Mouse (Mus musculus): ENCODE measurements around the gene Gm10065. TPM values are rescaled to one million over a fixed set of nuclear protein-coding genes. Genes with fewer than 3 reads are reported as not detected.
"Not testable (repeated sequence)": the region's sequence is repeated elsewhere in the genome, so short reads cannot be mapped to it uniquely, and the experiment has no call there.

Gene Gm10065
- polyA plus RNA-seq, 1 experiment from 2014 or later: not detected

DNA sequence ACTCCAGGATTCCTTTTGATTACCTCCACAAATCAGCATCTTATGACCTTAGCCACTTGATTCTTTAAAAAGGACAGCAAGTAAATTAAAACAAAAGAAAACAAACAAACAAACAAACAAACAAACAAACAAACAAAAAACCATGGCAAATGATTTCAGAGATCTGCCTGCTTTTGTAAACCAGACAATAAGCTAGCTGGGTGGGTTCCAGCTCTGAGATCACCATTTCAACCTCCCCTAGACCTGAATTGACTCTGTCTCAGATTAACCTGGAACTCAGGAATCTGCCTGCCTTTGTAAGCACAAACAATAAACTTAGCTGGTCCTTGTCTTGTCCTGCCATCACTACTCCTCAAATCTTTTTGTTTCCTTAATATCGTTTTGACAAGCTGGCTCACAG lies 7.6 kb upstream of the Gm10065 start:
- H3K9ac ChIP-seq (ENCODE audit: low read depth, low read length): no peak overlapping the region
- no peak for TF ChIP-seq CTCF (IDR thresholded peaks at IDR 0.05; ENCODE audit: low read depth)
- H3K27me3 ChIP-seq (ENCODE audit: insufficient read depth, low read length): no peaks in the 10 kb centered on the region
- WGBS: 88% methylated on average over 1 of the region's 1 CpGs
- H3K27ac ChIP-seq: no peak overlapping the region
- no peak overlapping the region for H3K4me3 ChIP-seq (replicated peaks; ENCODE audit: low read depth, low read length)
- no peaks in the 10 kb centered on the region for H3K36me3 ChIP-seq (ENCODE audit: insufficient read depth, low read length)
- DNase-seq (ENCODE audit: low spot score): no peak
- no peaks in the 10 kb centered on the region for H3K4me1 ChIP-seq (replicated peaks; ENCODE audit: insufficient read depth, low read length)
- no peak overlapping the region for H3K4me2 ChIP-seq (ENCODE audit: low read length)
- no peaks in the 10 kb centered on the region for H3K9me3 ChIP-seq (replicated peaks; ENCODE audit: low read length)
- no peak for ATAC-seq (replicated peaks; ENCODE audit: low FRiP score, low read depth)

- TF ChIP-seq CTCF (IDR thresholded peaks at IDR 0.05; ENCODE audit: low read depth): no peak
- Histone ChIP-seq H3K27me3 (ENCODE audit: insufficient read depth, low read length) (no peaks in the 10 kb centered on the region), H3K9me3 (replicated peaks; ENCODE audit: low read length) (no peaks in the 10 kb centered on the region), H3K27ac (no peak overlapping the region), H3K36me3 (ENCODE audit: insufficient read depth, low read length) (no peaks in the 10 kb centered on the region), H3K4me3 (replicated peaks; ENCODE audit: low read depth, low read length) (no peak overlapping the region), H3K4me2 (ENCODE audit: low read length) (no peak overlapping the region), H3K9ac (ENCODE audit: low read depth, low read length) (no peak overlapping the region), H3K4me1 (replicated peaks; ENCODE audit: insufficient read depth, low read length) (no peaks in the 10 kb centered on the region)
- DNase-seq (ENCODE audit: low spot score): no peak
- ATAC-seq (replicated peaks; ENCODE audit: low FRiP score, low read depth): no peak
- WGBS: 42% methylated on average over 4 of the region's 4 CpGs
Observed at GRCm38 (mm10) chr13:21472427-21472826, 6.8 kb downstream of the Gm10065 start.

- H3K27ac ChIP-seq: no peak overlapping the region
- H3K27me3 ChIP-seq (ENCODE audit: insufficient read depth, low read length): no peaks in the 10 kb centered on the region
- no peaks in the 10 kb centered on the region for H3K4me1 ChIP-seq (replicated peaks; ENCODE audit: insufficient read depth, low read length)
- TF ChIP-seq CTCF (IDR thresholded peaks at IDR 0.05; ENCODE audit: low read depth): no peak
- DNase-seq (ENCODE audit: low spot score): no peak
- no peak overlapping the region for H3K4me3 ChIP-seq (replicated peaks; ENCODE audit: low read depth, low read length)
- H3K36me3 ChIP-seq (ENCODE audit: insufficient read depth, low read length): no peaks in the 10 kb centered on the region
- H3K9ac ChIP-seq (ENCODE audit: low read depth, low read length): no peak overlapping the region
- H3K4me2 ChIP-seq (ENCODE audit: low read length): peak overlapping the region; percentile 85; the same call in 1 of the 2 replicates
- no peaks in the 10 kb centered on the region for H3K9me3 ChIP-seq (replicated peaks; ENCODE audit: low read length)
- no peak for ATAC-seq (replicated peaks; ENCODE audit: low FRiP score, low read depth)
- WGBS: 36% methylated on average over 9 of the region's 9 CpGs
Observed at GRCm38 (mm10) chr13:21469097-21469496, 10.1 kb downstream of the Gm10065 start.

DNA sequence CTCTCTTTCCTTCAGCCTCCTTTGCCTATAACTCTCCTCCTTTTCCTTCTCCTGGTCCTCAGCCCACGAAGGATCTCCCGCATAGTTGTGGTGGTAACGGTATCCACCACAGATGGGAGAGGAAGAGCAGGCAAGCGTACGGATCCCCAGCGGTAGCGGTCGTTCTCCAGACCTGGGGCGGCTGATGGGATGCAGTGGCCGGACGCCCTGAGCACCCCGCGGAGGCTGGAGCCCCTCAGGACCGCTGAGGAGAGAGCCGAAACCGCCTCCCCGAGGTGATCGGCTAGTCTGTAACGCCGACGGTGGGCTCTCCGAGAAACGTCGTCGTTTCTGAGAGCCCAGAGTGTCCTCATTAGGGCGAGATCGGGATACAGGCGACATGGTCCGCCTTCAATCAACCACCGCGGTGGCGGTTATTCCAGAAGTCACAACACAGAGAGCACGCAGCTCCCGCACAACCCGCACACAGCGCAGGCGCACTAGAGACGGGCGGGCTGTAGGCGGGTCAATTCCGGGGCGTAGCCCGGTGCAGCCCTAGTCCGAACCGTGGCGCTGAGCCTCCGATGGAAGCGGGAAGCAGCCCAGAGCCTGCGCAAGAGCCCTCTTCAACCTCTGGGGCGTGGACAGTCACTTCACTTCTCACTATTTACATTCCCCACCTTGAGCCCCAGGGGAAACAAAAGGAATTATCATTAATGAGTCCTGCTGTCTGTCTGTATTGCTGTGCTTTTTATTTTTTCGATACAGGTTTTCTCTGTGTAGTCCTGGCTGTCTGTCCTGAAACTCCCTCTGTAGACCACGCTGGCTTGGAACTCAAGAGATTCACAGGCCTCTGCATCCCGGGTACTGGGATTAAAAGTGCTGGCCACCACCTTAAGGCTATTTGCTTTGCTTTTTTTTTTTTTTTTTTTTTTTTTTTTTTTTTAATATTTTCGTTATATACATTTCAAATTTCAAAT lies 10.9 kb downstream of the Gm10065 start, which contains the start of gene Nkapl:
Nkapl (minus strand) TSS at position 449 of the 959 bp plus-strand sequence.
- no peak for TF ChIP-seq CTCF (IDR thresholded peaks at IDR 0.05; ENCODE audit: low read depth)
- Histone ChIP-seq H3K27me3 (ENCODE audit: insufficient read depth, low read length) (no peaks in the 10 kb centered on the region), H3K4me2 (ENCODE audit: low read length) (peak within 1 kb of the TSS; percentile 85), H3K9ac (ENCODE audit: low read depth, low read length) (peak within 1 kb of the TSS; percentile 55), H3K4me1 (replicated peaks; ENCODE audit: insufficient read depth, low read length) (no peaks in the 10 kb centered on the region), H3K4me3 (replicated peaks; ENCODE audit: low read depth, low read length) (peak within 1 kb of the TSS; percentile 55), H3K9me3 (replicated peaks; ENCODE audit: low read length) (no peaks in the 10 kb centered on the region), H3K36me3 (ENCODE audit: insufficient read depth, low read length) (no peaks in the 10 kb centered on the region), H3K27ac (no peak within 1 kb of the TSS)
- DNase-seq (ENCODE audit: low spot score) (peak; percentile 89), ATAC-seq (replicated peaks; ENCODE audit: low FRiP score, low read depth) (peak; percentile 96)
- WGBS: under 1% methylated on average over 54 of the region's 54 CpGs

- H3K4me3 ChIP-seq (replicated peaks; ENCODE audit: low read depth, low read length): no peak overlapping the region
- no peak overlapping the region for H3K27ac ChIP-seq
- H3K4me2 ChIP-seq (ENCODE audit: low read length): no peak overlapping the region
- TF ChIP-seq CTCF (IDR thresholded peaks at IDR 0.05; ENCODE audit: low read depth): no peak
- DNase-seq (ENCODE audit: low spot score) (no peak), ATAC-seq (replicated peaks; ENCODE audit: low FRiP score, low read depth) (no peak)
- WGBS: 85% methylated on average over 10 of the region's 10 CpGs
- H3K36me3 ChIP-seq (ENCODE audit: insufficient read depth, low read length): no peaks in the 10 kb centered on the region
- H3K9me3 ChIP-seq (replicated peaks; ENCODE audit: low read length): no peaks in the 10 kb centered on the region
- no peaks in the 10 kb centered on the region for H3K27me3 ChIP-seq (ENCODE audit: insufficient read depth, low read length)
- H3K4me1 ChIP-seq (replicated peaks; ENCODE audit: insufficient read depth, low read length): no peaks in the 10 kb centered on the region
- no peak overlapping the region for H3K9ac ChIP-seq (ENCODE audit: low read depth, low read length)
Observed at GRCm38 (mm10) chr13:21467336-21467735, 11.9 kb downstream of the Gm10065 start.

GRCm38 (mm10) chr13:21462516-21462915 lies 16.7 kb downstream of the Gm10065 start:
- H3K4me1 ChIP-seq (replicated peaks; ENCODE audit: insufficient read depth, low read length); DNase-seq (ENCODE audit: low spot score); H3K9me3 ChIP-seq (replicated peaks; ENCODE audit: low read length); H3K4me2 ChIP-seq (ENCODE audit: low read length); H3K9ac ChIP-seq (ENCODE audit: low read depth, low read length); H3K36me3 ChIP-seq (ENCODE audit: insufficient read depth, low read length); H3K4me3 ChIP-seq (replicated peaks; ENCODE audit: low read depth, low read length); H3K27me3 ChIP-seq (ENCODE audit: insufficient read depth, low read length); ATAC-seq (replicated peaks; ENCODE audit: low FRiP score, low read depth); H3K27ac ChIP-seq: not testable (repeated sequence)
- WGBS: 53% methylated on average over 9 of the region's 9 CpGs
